Mouse (Mus musculus) CH12.LX (cell line): ENCODE data around the gene Prkca. TPM values are rescaled to one million over a fixed set of nuclear protein-coding genes. Genes with fewer than 3 reads are reported as not detected.

Experiments
- DNase-seq: peaks from one replicate; pipeline ENCODE4 v3.0.0-alpha.2; 2013; ENCODE audit errors: extremely low read depth
- H3K27ac ChIP-seq: 2 replicates; pipeline ENCODE4 v1.5.1; 2012; ENCODE audit warnings: low read depth, mild to moderate bottlenecking, control low read depth, moderate library complexity; ENCODE audit not compliant: insufficient read depth
- H3K27me3 ChIP-seq: replicated peaks from 2 replicates; pipeline ENCODE3; 2012; ENCODE audit warnings: inconsistent platforms
- H3K36me3 ChIP-seq, 2 experiments: replicated peaks in 1 of 2; 2 replicates each; pipeline versions ENCODE3 to v1.6.1; 2012; ENCODE audit warnings: inconsistent platforms in 1 of 2, low read length in 1 of 2, mild to moderate bottlenecking in 1 of 2, mixed read lengths in 1 of 2, moderate library complexity in 1 of 2; ENCODE audit not compliant: control insufficient read depth in 1 of 2, insufficient read depth in 1 of 2
- H3K4me1 ChIP-seq, 2 experiments: 2 replicates each; pipeline ENCODE4 v1.6.1; 2012; ENCODE audit warnings: inconsistent platforms in 1 of 2, moderate library complexity in 1 of 2; ENCODE audit not compliant: insufficient read depth in 2 of 2, control insufficient read depth in 1 of 2
- H3K4me2 ChIP-seq: 2 replicates; pipeline ENCODE4 v1.6.1; 2012; ENCODE audit warnings: low read depth, mild to moderate bottlenecking, control low read depth; ENCODE audit not compliant: poor library complexity, insufficient read depth, severe bottlenecking
- H3K4me3 ChIP-seq, 3 experiments: fragments of 150-350 bp in 1 of 3; sonication (generic) in 1 of 3; replicated peaks in 1 of 3; 2 replicates each; pipeline versions ENCODE3 to v1.5.1; 2011 to 2012; ENCODE audit warnings: low read depth in 2 of 3, low read length in 2 of 3, mild to moderate bottlenecking in 2 of 3, moderate library complexity in 2 of 3, control low read depth in 1 of 3, improper control_type of control experiment in 1 of 3, inconsistent platforms in 1 of 3, mixed read lengths in 1 of 3; ENCODE audit not compliant: poor library complexity in 1 of 3
- H3K79me2 ChIP-seq: replicated peaks from 2 replicates; pipeline ENCODE4 v1.6.1; 2012; ENCODE audit warnings: mild to moderate bottlenecking, moderate library complexity; ENCODE audit not compliant: control insufficient read depth, poor library complexity, insufficient read depth, severe bottlenecking; ENCODE audit errors: extremely low read depth
- H3K9ac ChIP-seq: 2 replicates; pipeline ENCODE4 v1.6.1; 2012; ENCODE audit warnings: low read depth, mild to moderate bottlenecking, control low read depth, moderate library complexity; ENCODE audit not compliant: insufficient read depth
- H3K9me3 ChIP-seq: replicated peaks from 2 replicates; pipeline ENCODE3; 2012; ENCODE audit warnings: low read length, inconsistent platforms, mixed read lengths
- CHD1 ChIP-seq: IDR thresholded peaks from 2 replicates; pipeline ENCODE4 v1.6.1; 2012; ENCODE audit warnings: low read depth, low read length, improper control_type of control experiment, inconsistent platforms
- CHD2 ChIP-seq: IDR thresholded peaks from 2 replicates; pipeline ENCODE4 v1.6.1; 2011; ENCODE audit warnings: low read length, improper control_type of control experiment
- CTCF ChIP-seq, 2 experiments: IDR thresholded peaks in 1 of 2; conservative IDR thresholded peaks in 1 of 2; 2 replicates each; pipeline ENCODE4 v1.5.1; 2011 to 2012; ENCODE audit warnings: low read depth in 2 of 2, low read length in 2 of 2, improper control_type of control experiment in 1 of 2, inconsistent platforms in 1 of 2, mild to moderate bottlenecking in 1 of 2, moderate library complexity in 1 of 2
- ELF1 ChIP-seq: IDR thresholded peaks from 2 replicates; pipeline ENCODE4 v1.6.1; 2014; ENCODE audit warnings: low read depth, mild to moderate bottlenecking, inconsistent platforms, low read length, improper control_type of control experiment
- EP300 ChIP-seq: IDR thresholded peaks from 2 replicates; pipeline ENCODE4 v1.6.1; 2011; ENCODE audit warnings: low read length, improper control_type of control experiment
- HCFC1 ChIP-seq: IDR thresholded peaks from 2 replicates; pipeline ENCODE4 v1.6.1; 2012; ENCODE audit warnings: low read depth, mild to moderate bottlenecking, inconsistent platforms, low read length, improper control_type of control experiment
- JUN ChIP-seq: IDR thresholded peaks from 2 replicates; pipeline ENCODE4 v1.6.1; 2011; ENCODE audit warnings: low read depth, mild to moderate bottlenecking, low read length, improper control_type of control experiment, moderate library complexity; ENCODE audit not compliant: insufficient read depth
- JUND ChIP-seq: conservative IDR thresholded peaks from 2 replicates; pipeline ENCODE4 v1.6.1; 2011; ENCODE audit warnings: low read depth, low read length, improper control_type of control experiment
- MAZ ChIP-seq: IDR thresholded peaks from 2 replicates; pipeline ENCODE4 v1.6.1; 2012; ENCODE audit warnings: low read depth, mild to moderate bottlenecking, inconsistent platforms, low read length, improper control_type of control experiment, moderate library complexity
- MEF2A ChIP-seq: IDR thresholded peaks from 2 replicates; pipeline ENCODE4 v1.6.1; 2014; ENCODE audit warnings: low read depth, mild to moderate bottlenecking, inconsistent platforms, low read length, improper control_type of control experiment, borderline replicate concordance
- MYC ChIP-seq: IDR thresholded peaks from 2 replicates; pipeline ENCODE4 v1.6.1; 2011; ENCODE audit warnings: low read depth, mild to moderate bottlenecking, improper control_type of control experiment, low read length
- NELFE ChIP-seq: IDR thresholded peaks from 2 replicates; pipeline ENCODE4 v1.6.1; 2011; ENCODE audit warnings: low read depth, low read length, improper control_type of control experiment
- PAX5 ChIP-seq: IDR thresholded peaks from 2 replicates; pipeline ENCODE4 v1.6.1; 2012; ENCODE audit warnings: low read length, inconsistent platforms, mixed read lengths
- POLR2A ChIP-seq: IDR thresholded peaks from 2 replicates; pipeline ENCODE4 v1.6.1; 2011; ENCODE audit warnings: low read depth, mild to moderate bottlenecking, improper control_type of control experiment, low read length
- SIN3A ChIP-seq: IDR thresholded peaks from 2 replicates; pipeline ENCODE4 v1.6.1; 2012; ENCODE audit warnings: low read length, improper control_type of control experiment, inconsistent platforms
- SMC3 ChIP-seq: IDR thresholded peaks from 2 replicates; pipeline ENCODE4 v1.6.1; 2011; ENCODE audit warnings: low read depth, low read length, improper control_type of control experiment
- TBP ChIP-seq: conservative IDR thresholded peaks from 2 replicates; pipeline ENCODE4 v1.6.1; 2011; ENCODE audit warnings: low read depth, low read length, improper control_type of control experiment
- TCF12 ChIP-seq: IDR thresholded peaks from 2 replicates; pipeline ENCODE4 v1.6.1; 2014; ENCODE audit warnings: low read depth, mild to moderate bottlenecking, inconsistent platforms, low read length, improper control_type of control experiment
- ZC3H11A ChIP-seq: IDR thresholded peaks from 2 replicates; pipeline ENCODE4 v1.6.1; 2012; ENCODE audit warnings: low read depth, mild to moderate bottlenecking, inconsistent platforms, low read length, improper control_type of control experiment
- dilution Hi-C: fragments of 300-500 bp; cut with MboI; formaldehyde crosslinking; loops from 2 replicates; pipeline ENCODE4 v1.14.3; 2020; ENCODE audit warnings: low sequenced_read_pairs; ENCODE audit not compliant: extremely low pct_unique_long_range_greater_than_20kb, extremely low pct_ligation_motif_present
- in situ Hi-C: fragments of 300-500 bp; cut with MboI; formaldehyde crosslinking; loops from 3 replicates; pipeline ENCODE4 v1.14.3; 2019; ENCODE audit warnings: low sequenced_read_pairs, low pct_ligation_motif_present, low pct_unique_long_range_greater_than_20kb, mixed read lengths
- polyA plus RNA-seq: library from polyadenylated mRNA; unstranded; fragments of >175 nt; gene quantifications from 2 replicates; pipeline ENCODE4 v1.2.1, GENCODE M21; 2012; ENCODE audit warnings: low read depth; ENCODE audit not compliant: insufficient read length
- total RNA-seq, 2 experiments: library from RNA; depleted of rRNA; stranded (reverse); fragments of 300-350 nt in 1 of 2; fragments of >200 nt in 1 of 2; gene quantifications; 2 replicates each; pipeline ENCODE4 v1.2.3; 2012 to 2014

Prkca gene
- total and polyA plus RNA-seq, 3 experiments: 40.0 to 107 (median 43.7) TPM

GRCm38 (mm10) chr11:108145128-108145527 is 198.6 kb downstream of the Prkca start:
- dilution Hi-C loops: no loop called here
- H3K4me3 ChIP-seq: no peak overlapping the region
- TF ChIP-seq JUN (no peak), HCFC1 (no peak), TBP (no peak), SMC3 (no peak), MYC (no peak), ELF1 (no peak), CHD1 (no peak), NELFE (no peak), CHD2 (no peak), TCF12 (no peak), PAX5 (no peak), JUND (no peak), CTCF (conservative IDR thresholded peaks at IDR 0.05 in 1 of 2, IDR thresholded peaks at IDR 0.05 in 1 of 2; ENCODE audit: low read depth in 2 of 2, low read length in 2 of 2) (no peak), MAZ (no peak), ZC3H11A (no peak), EP300 (no peak)
- TF ChIP-seq, all 38 proteins: peak for 0
- Histone ChIP-seq H3K4me2 (no peak overlapping the region), H3K4me1 (peaks cover 10 to 92% of the 10 kb centered on the region in 2 experiments), H3K36me3 (peaks cover 2 to 38% of the 10 kb centered on the region in 2 experiments), H3K9ac (no peak overlapping the region), H3K79me2 (no peaks in the 10 kb centered on the region), H3K27me3 (no peaks in the 10 kb centered on the region), H3K9me3 (no peaks in the 10 kb centered on the region), H3K27ac (no peak overlapping the region)
- in situ Hi-C loops: no loop called here
- DNase-seq: no peak

GRCm38 (mm10) chr11:108143739-108144138 is 200.0 kb downstream of the Prkca start:
- Histone ChIP-seq H3K36me3 (peaks cover 2 to 39% of the 10 kb centered on the region in 2 experiments), H3K79me2 (no peaks in the 10 kb centered on the region), H3K4me3 (no peak overlapping the region), H3K4me1 (peaks cover 8 to 90% of the 10 kb centered on the region in 2 experiments; a peak in 3 of 4 replicates), H3K9me3 (no peaks in the 10 kb centered on the region), H3K4me2 (no peak overlapping the region), H3K9ac (no peak overlapping the region), H3K27me3 (no peaks in the 10 kb centered on the region), H3K27ac (no peak overlapping the region)
- in situ Hi-C loops: no loop called here
- TF ChIP-seq POLR2A: no peak
- TF ChIP-seq SIN3A: no peak
- no peak for TF ChIP-seq MAZ
- TF ChIP-seq MEF2A: no peak
- TF ChIP-seq ZC3H11A: no peak
- TF ChIP-seq TBP: no peak
- no peak for TF ChIP-seq CHD2
- no peak for TF ChIP-seq TCF12
- DNase-seq: no peak
- dilution Hi-C loops: no loop called here
